Mouse (Mus musculus): Measurements from ENCODE around the gene Ankrd12.
"Not testable (repeated sequence)": the region's sequence is repeated elsewhere in the genome, so short reads cannot be mapped to it uniquely, and the experiment has no call there.

Gene Ankrd12

DNA sequence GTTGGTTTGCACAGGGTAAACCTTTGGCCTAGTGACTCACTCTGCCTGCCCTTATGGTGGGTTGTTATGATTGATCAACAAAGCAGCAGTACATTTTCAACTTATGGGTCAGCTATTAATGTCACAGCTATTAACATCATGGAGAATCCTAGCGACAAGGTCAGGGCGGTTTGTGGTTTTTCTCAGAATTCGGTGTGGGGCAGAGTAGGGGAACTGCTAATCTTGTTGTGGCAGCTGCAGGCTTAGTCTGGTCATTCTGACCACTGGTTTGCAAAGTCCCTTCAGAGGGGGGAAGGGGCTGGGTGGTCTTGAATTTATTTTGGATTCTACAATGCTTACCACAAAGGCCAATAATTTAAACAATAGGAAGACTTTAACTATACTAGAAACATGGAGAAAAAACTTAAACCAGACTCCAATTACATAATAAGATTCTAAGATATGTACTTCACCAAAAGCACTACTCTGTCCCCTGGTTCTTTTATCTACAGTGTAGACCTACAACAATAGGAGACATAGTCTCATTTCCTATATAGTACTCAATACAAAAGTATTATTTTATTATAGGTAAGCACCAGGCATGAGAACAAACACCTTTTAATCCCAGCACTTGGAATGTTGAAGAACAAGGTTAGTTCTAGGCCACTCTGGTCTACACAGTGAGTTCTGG, 88.6 kb downstream of the Ankrd12 start:
- DNase-seq (ENCODE audit: extremely low read depth, low read depth) = peak; percentile 6

DNA sequence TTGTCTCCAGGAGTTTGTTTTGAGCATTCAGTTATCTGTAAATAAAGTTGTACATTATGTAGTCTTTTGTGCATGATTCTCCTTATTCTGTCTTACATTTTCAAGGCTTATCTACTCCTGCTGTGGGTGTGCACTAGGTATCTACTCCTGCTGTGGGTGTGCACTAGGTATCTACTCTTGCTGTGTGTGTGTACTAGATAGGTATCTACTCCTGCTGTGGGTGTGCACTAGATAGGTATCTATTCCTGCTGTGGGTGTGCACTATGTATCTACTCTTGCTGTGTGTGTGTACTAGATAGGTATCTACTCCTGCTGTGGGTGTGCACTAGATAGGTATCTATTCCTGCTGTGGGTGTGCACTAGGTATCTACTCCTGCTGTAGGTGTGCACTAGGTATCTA, 100.2 kb downstream of the Ankrd12 start:
- not testable (repeated sequence) for DNase-seq (ENCODE audit: extremely low read depth, low read depth)

DNA sequence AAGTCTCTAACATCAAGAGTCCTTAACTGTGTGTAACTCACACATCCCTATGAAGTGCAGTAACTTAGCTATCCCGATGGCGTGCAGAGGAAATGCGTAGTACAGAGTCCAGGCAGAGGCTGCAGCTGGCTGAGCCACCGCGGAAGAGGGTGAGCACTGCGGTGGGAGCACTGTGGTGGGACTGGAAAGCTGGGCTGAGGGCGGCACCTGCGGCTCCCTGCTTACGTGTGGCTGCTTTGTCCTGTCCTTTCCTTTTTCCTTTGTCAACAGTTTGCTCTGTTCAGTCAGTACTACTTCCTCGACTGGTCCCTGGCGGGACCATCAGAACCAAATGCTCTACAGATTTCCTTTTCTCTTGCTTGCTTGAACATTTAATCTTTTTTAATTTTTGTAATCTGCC, 109.1 kb downstream of the Ankrd12 start:
- DNase-seq (ENCODE audit: extremely low read depth, low read depth) = no peak

DNA sequence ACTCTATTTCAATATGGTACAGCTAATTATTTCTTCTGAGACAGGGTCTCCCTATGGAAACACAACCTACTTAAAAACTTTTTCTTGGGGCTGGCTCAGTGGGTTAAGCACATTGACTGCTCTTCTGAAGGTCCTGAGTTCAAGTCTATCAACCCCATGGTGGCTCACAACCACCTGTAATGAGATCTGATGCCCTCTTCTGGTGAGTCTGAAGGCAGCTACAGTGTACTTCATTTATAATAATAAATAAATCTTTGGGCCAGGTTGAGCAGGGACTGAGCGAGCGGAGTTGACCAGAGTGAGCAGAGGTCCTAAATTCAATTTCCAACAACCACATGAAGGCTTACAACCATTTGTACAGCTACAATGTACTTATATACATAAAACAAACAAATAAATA, 114.6 kb downstream of the Ankrd12 start:
- no peak for DNase-seq (ENCODE audit: extremely low read depth, low read depth)

DNA sequence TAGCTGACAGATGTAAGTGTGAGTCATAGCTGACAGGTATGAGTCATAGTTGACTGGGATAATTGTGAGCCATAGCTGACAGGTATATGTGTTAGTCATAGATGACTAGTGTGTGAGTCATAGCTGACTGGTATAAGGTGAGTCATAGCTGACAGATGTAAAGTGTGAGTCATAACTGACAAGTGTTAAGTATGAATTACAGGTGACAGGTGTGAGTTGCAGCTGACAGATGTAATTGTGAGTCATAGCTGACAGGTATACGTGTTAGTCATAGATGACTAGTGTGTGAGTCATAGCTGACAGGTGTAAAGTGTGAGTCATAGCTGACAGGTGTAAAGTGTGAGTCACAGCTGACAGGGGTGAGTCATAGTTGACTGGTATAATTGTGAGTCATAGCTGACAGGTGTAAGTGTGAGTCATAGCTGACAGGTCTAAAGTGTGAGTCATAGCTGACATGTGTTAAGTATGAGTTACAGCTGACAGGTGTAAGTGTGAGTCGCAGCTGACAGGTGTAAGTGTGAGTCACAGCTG, 115.2 kb downstream of the Ankrd12 start:
- DNase-seq (ENCODE audit: extremely low read depth, low read depth) = no peak

DNA sequence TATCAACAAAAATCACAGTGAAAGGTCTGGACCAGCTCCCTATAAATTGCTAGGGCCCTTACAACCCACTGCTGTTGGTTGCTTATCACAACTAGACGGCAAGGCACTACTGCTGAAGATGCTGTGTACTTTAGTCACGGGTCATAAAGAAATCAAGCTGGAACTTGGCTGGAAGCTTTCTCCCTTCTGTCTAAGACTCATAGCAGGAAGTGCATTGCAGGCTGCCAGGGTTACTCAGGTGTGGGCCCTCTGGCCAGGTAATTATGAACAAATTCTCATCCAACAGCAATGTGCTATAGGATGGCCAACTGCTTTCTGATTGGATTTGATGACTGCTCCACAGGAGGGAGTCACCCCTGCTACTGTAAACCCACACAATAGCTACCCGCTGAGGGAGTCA, 117.9 kb downstream of the Ankrd12 start:
- no peak for DNase-seq (ENCODE audit: extremely low read depth, low read depth)

DNA sequence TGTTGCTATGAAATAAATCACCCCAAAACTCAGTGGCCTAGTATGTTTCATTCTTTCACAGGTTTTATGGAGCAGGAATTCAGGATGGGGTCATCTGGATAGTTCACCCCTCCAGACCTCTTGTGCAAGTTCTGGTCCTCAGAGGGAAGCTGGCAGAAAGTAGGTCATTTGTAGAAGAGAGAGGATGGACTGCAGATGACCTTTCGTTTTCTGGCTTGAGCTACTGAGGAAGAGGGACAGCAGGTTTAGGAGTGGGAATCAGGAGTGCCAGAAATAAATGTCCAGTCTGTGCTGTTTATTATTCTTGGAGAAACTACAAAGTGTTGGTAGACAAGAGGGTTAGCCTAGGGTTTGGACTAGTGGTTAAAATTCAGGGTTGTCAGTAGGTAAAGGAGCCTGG, 118.5 kb downstream of the Ankrd12 start:
- DNase-seq (ENCODE audit: extremely low read depth, low read depth) = no peak

DNA sequence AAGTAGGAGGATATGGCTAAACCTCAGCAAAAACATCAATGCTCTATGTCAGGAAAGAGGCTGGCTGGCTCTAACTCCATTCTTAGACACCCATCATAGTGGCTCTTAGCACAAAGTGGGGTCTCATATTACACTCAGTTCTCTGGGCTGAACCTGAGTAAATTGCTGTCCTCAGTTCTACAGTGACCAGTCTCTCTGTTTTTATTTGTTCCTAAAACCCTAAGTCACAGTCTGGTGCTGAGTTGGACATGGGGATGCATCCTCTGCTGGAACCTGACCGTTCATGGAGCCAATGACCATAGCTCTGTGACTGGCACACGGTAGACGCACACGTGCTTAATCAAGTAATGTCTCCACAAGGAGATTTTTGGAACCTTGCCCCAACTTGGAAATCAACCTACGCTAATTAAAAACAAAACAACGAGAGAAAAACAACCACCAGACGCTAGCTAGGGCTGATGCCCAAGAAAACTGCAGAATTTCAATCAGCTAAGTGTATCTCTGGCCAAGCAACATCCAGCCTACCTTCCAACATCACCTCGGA, 119.0 kb downstream of the Ankrd12 start:
- no peak for DNase-seq (ENCODE audit: extremely low read depth, low read depth)

DNA sequence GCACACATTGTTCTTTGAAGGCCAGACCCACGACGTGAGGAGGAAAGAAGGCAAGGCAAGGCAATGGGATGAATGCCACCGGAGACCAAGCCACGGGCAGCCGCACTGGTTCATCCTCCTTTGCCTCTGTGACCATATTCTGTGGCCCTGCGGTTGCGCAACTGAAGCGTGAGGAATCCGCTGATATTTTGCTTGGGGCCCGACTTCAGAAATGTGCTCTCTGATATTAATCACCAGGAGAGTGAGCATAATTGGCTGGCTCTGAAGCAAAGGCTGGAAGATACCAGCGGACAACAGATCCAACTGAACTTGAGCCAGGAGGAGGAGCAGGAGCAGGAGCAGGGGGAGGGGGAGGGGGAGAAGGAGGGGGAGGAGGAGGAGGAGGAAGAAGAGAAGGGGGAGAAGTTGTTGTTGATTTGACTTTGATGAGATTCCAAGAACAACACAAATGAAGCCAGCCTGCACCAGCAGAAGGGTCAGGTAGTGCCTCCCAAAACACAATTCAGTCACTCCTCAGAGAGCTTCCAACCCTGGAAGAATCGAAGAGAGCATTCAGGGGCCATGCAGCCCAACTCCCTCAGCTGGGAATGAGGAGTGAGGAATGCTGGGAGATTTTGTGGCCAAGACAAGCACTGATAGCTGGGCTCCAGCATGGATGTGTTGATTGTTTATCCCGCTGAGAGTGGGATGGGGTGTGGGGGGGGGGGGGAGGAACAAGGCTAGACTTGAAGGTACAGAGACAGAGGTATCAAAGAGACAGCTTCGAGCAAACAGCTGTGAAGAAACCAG, 119.7 kb downstream of the Ankrd12 start:
- peak; percentile 20 for DNase-seq (ENCODE audit: extremely low read depth, low read depth)

DNA sequence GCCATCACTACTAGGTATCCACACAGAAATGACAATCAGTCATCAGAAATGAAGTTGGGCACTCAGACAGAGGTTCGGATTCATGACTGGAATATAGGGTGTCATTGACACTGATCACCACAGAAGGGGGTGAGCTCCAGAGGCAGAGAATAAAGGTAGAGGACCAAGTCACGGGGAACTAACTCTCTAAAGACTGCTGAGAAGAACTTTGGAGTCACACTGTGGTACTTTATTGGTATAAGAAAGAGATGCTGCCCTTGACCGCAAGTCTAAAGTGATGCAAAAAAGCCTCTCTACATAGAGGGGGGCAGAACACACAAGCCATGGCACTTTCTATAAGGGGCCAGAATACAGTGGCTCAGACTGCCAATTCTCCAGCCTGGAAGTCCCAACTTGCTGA, 120.7 kb downstream of the Ankrd12 start:
- DNase-seq (ENCODE audit: extremely low read depth, low read depth) = no peak

DNA sequence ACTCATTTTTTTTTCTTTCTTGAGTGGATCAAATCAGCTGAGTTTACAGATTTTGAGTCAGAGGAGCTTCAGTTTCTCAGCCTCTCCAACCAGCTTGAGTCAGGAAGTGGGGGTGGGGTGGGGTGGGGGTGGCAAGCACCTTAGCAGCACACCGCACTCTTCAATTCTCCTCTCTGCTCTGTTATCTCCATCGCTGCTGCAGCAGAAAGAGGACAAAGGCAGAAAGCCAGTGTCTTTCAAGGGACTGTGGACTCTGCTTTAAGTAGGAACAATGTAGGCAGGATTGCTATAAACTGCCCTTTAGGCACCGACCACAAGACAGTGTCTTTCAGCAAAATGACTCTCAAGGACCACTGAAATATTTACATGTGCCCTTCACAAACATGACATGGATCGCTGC, 122.9 kb downstream of the Ankrd12 start:
- DNase-seq (ENCODE audit: extremely low read depth, low read depth) = no peak

DNA sequence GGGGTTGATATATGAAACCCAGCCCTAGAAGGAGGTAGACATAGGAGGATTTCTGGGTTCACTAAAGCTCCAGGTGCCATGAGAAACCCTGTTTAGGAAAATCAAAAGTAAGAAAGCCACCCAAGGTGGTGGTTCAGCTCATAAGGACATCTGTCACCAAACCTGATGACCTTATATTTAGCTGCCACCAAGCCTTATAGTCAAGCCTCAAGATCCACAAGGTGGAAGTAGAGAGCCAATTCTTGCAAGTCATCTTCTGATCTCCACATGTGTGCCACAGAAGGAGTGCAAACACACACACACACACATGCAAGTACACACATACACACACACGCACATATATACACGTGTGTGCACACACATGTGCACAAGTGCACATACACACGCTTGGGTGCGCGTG, 124.8 kb downstream of the Ankrd12 start:
- DNase-seq (ENCODE audit: extremely low read depth, low read depth) = peak; percentile 39

DNA sequence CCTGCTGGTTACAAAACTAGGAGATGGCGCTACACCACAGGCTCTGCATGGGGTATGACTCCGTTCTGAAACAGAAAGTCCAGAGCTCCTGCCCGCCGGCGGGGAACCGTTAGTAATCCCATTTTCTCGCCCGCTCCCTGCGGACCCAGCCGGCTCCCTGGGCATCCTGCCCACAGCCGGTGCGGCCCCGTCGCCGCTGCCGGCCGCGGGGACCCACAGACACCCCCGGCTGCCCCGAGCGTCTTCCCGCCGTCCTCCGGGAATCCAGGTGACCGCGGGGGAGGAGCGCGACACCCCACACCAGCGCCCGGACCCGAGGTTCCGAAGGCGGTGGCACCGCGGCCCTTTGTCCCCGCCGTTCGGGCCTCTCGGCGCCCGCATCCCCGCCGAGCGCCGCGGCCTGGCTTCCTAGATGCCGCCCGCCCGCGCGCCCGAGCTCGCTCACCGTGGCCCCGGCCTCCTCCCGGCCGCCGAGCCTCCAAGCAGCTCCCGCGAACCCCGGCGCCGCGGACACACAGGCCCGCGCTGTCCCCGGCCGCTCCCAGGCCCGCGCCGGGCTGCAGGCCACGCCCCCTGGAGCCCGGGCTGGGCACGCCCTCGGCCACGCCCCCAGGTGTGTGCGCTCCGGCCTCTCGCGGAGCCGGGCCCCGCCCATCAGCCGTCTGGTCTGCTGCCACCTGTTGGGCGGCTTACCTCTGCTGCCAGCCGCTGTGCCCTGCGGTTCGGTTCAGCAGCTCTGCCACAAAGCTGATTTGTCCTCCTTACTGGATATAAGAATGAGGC, 126.1 kb downstream of the Ankrd12 start, which contains the start of gene Twsg1:
TSS of gene Twsg1 (minus strand) at position 605 of the 783 bp plus-strand sequence.
- DNase-seq (ENCODE audit: extremely low read depth, low read depth) = peak; percentile 20

DNA sequence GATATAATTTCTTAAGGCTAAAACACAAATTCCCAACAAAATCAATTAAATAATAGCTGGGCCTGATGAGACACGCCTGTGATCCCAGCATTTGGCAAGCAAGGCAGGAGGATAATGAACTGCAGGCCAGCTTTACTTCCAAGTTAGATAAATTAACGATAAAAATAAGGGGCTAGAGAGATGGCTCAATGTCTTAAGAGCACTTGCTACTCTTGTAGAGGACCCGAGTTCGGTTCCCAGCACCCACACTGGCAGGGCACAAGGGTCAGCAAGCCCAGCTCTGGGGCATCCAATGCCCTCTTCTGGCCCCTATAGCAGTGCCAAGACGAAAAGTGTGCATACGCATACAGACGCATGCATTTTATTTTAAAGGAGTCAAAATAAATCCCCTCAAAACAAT, 126.7 kb downstream of the Ankrd12 start:
- peak; percentile 12 for DNase-seq (ENCODE audit: extremely low read depth, low read depth)

DNA sequence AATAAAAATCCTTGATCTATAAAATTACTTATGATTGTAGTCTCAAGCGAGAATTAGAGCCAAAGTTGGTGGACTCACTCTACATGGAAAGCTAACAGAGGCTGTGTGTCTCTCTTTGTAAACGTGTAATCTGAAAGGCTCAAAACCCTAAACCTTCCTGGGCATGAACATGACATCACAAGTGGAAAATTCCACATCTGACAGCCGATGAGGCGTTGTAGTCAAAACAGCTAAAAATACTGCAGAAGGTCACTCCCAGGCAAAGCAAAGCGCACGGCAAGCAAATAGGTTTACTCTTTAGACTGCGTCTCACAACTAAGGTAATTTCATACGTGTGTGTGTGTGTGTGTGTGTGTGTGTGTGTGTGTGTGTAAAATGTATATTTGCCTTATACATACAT, 129.6 kb downstream of the Ankrd12 start:
- DNase-seq (ENCODE audit: extremely low read depth, low read depth) = no peak

DNA sequence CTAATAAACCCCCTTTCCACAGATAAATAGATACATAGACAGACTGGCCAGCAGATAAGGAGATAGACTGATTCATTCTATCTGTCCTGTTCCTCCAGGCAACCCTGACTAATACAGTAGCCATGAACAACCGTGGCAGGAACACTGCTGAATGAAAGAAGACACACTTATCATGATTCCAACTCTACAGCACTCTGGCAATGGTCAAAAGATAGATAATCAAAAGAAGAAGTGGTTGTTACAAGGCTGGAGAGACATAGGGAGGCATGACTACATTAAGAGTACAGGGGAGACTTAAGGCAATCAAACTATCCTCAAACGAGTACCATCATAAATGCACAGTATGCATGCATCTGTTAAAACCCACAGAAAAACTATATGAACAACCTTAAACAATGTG, 131.5 kb downstream of the Ankrd12 start:
- peak; percentile 7 for DNase-seq (ENCODE audit: extremely low read depth, low read depth)

DNA sequence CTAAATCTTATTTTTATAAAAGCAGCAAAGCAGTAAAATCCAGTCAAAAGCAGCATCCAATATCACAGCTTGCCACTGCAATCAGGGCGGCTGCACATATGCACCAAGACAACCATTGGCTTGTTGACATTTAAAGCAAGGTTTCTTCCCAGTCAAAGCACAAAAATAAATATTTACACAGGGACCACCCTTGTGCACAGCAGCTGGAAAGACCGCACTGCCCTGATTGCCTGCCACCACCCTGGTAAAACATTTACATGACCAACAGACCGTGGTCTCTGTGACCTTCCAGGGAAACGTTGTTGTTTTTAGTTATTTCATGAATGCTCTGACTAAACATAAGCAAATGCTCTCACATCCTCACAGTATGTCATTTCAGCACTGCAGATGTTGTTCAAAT, 134.5 kb downstream of the Ankrd12 start:
- DNase-seq (ENCODE audit: extremely low read depth, low read depth) = no peak

DNA sequence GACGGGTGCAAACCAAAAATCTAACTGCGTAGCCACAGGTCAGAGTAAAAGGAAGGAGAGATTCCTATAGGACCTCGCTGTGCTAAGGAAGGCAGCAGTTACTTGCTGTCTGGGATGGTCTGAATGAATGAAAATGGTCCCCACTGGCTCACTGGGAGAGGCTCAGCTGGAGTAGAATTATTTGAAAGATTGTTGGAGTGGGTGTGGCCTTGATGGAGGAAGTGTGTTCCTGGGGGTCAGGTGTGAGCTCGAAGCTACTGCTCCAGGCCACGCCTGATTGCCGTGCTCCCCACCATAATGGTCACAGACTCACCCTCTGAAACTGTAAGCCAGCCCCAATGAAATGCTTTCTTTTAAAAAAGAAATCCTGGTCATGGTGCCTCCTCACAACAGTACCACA, 135.6 kb downstream of the Ankrd12 start:
- DNase-seq (ENCODE audit: extremely low read depth, low read depth) = no peak

DNA sequence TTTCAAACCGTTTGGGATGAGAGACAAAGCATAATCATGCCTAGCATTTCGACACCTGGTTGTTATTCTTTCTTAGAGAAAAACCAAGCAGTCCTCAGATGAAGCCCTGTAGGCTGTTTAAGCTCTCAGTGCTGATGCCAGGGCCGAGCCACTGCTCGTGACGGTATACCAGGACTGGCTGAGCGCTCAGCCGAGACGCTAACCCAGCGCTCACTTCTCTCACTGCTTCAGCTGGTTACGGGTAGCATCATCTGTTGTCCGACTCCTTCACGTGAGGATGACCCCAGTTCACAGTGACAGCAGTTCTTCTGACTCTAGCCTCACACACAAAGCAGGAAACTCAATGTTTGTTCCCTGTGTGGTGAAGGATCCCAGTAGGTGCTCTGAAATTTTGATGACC, 136.7 kb downstream of the Ankrd12 start:
- DNase-seq (ENCODE audit: extremely low read depth, low read depth) = no peak

DNA sequence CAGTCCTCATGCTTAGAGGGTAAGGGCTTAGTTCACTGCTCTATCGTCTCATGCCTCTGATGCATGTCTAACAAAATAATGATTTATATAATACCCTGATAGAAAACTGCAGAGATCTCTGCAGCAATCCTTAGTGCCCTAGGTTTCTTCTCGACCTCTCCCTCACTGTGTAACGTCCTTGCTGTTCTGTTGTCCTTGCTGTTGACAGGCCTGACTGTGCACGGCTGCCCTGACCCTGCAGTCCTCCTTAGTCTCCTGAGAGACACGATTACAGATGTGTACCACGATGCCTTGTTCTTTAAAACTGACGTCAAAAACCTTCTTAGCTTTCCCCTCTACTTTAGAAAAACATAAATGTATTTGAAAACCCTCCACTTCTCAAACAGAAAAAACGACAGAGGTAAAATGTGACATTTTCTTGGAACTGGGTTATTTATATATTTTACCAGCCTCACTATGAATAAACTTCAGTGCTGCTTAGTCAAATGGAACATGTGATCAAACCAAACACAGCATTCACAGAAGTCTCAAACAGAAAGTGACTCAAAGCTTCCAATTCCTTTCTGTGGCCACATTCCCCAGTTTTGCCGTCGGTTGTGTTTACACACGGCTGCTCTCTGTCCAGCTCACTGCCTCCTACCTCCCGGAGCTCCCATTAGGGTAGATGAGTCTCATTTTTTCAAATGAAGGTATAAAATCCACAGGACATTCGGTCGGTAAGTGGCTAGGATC, 137.3 kb downstream of the Ankrd12 start:
- no peak for DNase-seq (ENCODE audit: extremely low read depth, low read depth)

DNA sequence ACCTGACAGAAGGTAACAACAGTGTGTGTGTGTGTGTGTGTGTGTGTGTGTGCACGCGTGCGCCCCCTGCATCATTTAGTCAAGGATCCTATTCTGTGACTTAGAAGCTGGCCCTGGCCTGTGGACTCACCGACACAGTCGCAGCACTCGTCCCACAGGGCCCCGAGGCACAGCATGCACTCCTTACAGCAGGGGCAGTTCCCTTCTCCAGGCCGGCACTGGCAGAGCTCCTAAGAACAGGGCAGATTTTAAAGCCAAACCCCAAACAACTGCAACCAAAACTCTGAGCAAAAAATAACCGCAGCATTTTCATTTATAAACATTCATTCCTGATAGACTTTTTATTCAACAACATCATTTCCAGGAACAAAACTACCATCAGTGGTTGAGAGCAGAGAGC, 139.2 kb downstream of the Ankrd12 start:
- DNase-seq (ENCODE audit: extremely low read depth, low read depth) = no peak

Data from MEL-GATA-1-ER (cell line).